Mouse (Mus musculus) colon, adult 2 months (tissue): ENCODE data around the gene Vwde. TPM values are rescaled to one million over a fixed set of nuclear protein-coding genes. Genes with fewer than 3 reads are reported as not detected.

Experiments used
- polyA plus RNA-seq: library from polyadenylated mRNA; depleted of rRNA; stranded (reverse); fragments of >200 nt; gene quantifications from 2 replicates; pipeline ENCODE4 v1.2.3, GENCODE M21; 2012; rRNA removed

The Vwde gene
- polyA plus RNA-seq, result not detected in 2 replicates

GRCm38 (mm10) chr6:13224596-13225227, at the start of gene Vwde:
Vwde (minus strand) TSS chr6:13224965.

Other genes with a start within 250 kb of the Vwde start
- gene Tmem106b, start 155.2 kb downstream of the Vwde start, polyA plus RNA-seq, result 16.4 and 20.0 TPM in 2 replicates